Mouse (Mus musculus): ENCODE measurements at regions not wholly inside any gene's neighbourhood (a gene's known extent, or its start where the extent isn't known, plus 50 kb on each side); places are given as distances from the start of the nearest gene placed in this dataset.

DNA sequence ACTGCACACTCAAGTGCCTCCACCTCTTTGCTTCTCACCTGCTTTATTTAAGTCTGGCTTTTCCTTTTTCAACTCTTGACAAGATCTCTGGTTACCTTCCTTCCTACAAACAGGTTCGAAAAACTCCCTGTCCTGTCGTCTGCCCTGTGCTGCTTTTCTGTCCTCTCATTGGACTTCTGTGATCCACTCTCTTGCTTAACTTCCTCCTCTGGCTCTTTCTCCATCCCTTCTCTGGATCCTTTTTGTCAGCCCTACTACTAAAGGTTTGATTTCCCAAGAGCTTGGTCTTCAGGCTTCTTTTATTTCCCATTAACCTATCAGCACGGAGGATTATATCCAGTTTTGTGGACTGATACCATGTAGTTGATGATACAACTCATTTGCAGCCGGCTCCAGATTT is 149.8 kb downstream of the Satb1 start:
- no peak for ATAC-seq

- ATAC-seq, result no peak
Measured at GRCm38 (mm10) chr17:51682368-51682767, 150.7 kb downstream of the Satb1 start.

GRCm38 (mm10) chr17:51677451-51677850 is 155.6 kb downstream of the Satb1 start:
- ATAC-seq, result no peak

DNA sequence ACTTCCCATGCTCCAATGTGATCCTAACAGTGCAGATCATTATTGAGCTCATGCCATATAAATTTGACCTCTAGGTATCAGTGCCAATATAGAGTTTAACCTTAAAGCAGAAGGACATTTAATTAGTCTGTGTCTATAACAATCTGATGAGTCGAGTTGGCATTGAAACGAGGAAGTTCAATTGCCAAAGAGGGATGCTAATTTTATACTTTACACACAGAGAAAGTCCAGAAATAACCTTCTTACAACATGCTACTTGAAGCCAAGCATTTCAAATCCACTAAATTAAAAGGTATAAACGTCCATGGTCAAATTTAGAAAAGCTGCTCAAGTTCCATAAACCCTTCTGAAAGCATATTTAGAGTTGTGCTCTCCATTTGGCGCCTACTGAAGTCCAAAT is 174.7 kb downstream of the Satb1 start:
- no peak for ATAC-seq

- no peak for ATAC-seq
Measured at GRCm38 (mm10) chr17:51653881-51654280, 179.2 kb downstream of the Satb1 start.

- ATAC-seq, result no peak
Measured at GRCm38 (mm10) chr17:51651880-51652279, 181.2 kb downstream of the Satb1 start.

GRCm38 (mm10) chr17:51649213-51649815 is 183.8 kb downstream of the Satb1 start:
- no peak for ATAC-seq

DNA sequence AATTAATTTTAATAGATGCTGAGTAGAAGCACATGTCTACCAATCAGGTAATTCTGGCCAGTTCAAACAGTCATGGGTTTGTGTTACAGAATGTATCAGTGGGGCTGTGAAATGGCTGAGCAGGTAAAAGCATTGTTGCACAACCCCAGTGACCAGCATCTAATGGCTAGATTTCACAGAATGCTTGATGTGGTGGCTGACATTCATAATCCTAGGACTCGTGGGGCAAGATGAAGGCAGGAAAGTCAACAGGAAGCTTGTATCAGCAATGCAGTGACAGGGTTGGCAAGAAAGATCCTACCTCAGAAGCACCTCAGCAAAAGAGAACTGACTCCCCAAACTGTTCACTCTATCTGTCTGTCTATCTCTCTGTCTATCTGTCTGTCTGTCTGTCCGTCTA is 186.7 kb downstream of the Satb1 start:
- no peak for ATAC-seq

- no peak for ATAC-seq
Measured at GRCm38 (mm10) chr17:51645866-51646265, 187.2 kb downstream of the Satb1 start.

- no peak for ATAC-seq
Measured at GRCm38 (mm10) chr17:51642682-51643081, 190.4 kb downstream of the Satb1 start.

- no peak for ATAC-seq
Measured at GRCm38 (mm10) chr17:51635913-51636312, 197.2 kb downstream of the Satb1 start.

DNA sequence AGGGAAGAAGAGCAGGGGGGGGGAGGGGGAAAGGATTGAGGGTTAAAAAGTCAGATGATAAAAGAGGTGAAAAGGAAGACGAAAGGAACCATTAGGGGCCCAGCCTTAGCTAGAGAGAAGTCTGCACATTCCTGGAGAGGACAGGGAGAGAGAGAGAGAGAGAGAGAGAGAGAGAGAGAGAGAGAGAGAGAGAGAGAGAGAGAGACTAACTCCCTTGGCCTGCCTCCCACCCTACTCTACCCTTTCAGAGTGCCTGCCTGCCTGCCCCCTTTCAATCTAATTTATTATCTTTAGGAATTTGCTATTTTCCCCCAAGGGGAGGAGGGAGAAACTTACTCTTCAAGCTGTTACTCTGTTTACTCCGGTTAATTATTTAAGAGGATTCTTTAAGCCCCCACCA is 201.5 kb downstream of the Satb1 start:
- no peak for ATAC-seq

DNA sequence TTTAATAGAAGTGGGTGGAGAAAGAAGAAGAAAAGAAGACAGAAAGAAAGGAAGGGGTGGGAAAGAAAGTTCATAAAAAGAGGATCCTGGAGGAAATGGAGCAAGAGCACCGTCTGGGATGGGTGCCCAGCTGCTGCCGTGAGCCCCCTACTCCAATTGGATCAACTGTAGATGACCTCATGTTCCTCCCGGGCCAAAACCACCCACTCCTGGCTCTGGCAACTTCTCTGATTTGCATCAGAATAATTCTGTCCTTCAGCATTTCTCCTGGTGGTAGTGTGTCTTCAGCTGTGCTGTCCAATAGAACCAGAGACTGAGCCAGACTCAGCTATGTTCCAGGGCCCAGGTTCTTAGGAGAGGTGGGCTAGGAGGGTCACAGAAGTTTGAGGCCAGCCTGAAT is 212.6 kb downstream of the Satb1 start:
- ATAC-seq, result no peak

- no peak for ATAC-seq
Measured at GRCm38 (mm10) chr17:51585263-51585662, 247.8 kb downstream of the Satb1 start.

DNA sequence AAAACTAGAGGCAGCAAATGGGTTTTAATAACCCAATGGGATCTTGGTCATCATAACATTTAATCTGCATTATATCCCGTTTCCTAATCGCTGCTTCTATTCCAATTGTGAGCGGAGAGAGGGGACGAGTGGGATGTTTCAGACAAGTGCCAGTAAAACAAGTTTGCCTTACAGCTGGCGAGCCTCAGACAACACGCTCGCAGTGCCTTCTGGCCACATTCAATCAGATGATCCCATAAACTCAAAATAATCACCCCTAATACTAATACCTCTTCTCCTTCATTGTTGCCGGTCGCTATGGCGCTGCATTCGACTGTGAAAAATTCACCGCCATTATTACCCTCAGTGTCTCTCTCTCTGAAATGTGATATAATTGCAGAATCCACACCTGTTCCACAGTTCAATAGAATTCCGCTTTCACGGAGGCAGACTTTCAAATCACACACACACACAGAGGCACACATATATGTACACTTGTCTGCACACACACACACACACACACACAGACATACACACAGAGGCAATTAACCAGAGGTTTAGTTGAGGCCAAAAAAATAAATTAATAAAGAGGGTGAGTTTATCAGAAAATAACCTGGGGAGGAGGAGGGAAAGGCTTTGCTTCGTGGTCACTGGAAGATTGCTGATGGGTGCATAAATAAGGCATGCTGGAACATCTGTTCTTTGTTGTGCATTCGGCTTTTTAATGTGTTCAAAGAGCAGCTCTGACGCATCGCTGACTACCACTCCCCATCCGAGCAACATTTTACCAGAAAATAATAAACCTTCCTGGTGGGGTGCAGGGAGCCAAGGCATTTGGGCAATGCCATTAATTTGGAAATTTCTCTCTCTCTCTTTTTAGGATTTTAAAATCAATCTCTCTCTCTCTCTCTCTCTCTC is 248.9 kb downstream of the Satb1 start:
- ATAC-seq, result no peak

- ATAC-seq, result no peak
Measured at GRCm38 (mm10) chr17:51583277-51583676, 249.8 kb downstream of the Satb1 start.

DNA sequence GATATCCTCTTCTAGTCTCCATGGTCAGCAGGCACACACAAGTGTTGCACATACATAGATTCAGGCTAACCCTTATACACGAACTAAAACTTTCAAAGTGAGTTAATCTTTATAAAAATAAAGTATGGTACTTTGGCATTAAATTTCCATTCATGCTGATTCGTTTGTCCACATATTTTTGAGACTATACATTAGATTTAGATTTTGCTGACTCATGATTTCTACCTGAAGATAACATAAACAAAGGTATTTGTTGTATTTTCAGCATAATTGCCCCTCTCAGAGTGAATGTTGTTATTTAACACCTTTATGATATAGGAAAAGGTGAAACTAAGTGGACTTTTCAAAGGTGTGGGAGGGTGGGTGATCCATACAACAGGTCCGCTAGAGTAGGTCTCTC is 277.2 kb downstream of the Satb1 start:
- no peak for ATAC-seq

- ATAC-seq, result no peak
Measured at GRCm38 (mm10) chr17:51554446-51554845, 278.6 kb downstream of the Satb1 start.

GRCm38 (mm10) chr17:51552277-51553015 is 280.6 kb downstream of the Satb1 start:
- ATAC-seq, result no peak

DNA sequence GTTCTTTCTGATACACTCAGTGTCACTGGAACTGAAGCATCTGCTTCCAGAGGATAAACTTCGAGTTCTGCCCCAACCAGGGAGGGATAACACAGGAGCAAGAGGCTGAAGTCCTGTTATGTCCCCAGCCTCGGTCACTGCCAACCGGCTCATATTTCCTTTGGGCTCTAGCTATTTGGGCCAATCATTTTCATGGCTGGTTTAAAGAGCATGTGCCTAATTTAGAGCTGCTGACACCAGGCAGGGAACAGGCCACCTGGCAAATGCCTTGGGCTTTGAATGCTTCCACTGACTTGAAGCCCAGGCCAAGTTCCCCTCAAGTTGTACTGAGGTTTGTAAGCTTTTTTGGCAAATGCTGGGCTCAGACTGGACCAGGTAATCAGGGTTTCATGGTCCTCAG is 286.1 kb downstream of the Satb1 start:
- no peak for ATAC-seq

DNA sequence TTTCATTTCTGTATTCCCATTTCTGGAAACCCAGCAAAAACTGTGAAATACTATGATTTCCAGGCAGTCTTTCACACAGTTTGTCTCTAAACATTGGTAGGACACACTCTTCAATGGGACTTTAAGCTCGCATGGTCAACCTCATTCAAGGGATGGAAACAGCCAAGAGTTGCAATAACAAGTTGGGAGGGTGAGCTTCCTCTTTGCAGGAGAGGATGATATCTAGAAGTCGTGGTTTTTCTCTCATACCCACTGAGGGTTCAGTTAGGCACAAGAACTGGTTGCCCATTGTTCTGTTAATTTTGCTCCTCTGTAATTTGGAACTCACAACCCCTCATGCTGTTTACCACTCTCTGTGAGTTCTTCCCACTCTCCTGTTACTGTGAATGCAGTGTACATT is 290.5 kb downstream of the Satb1 start:
- ATAC-seq, result no peak

DNA sequence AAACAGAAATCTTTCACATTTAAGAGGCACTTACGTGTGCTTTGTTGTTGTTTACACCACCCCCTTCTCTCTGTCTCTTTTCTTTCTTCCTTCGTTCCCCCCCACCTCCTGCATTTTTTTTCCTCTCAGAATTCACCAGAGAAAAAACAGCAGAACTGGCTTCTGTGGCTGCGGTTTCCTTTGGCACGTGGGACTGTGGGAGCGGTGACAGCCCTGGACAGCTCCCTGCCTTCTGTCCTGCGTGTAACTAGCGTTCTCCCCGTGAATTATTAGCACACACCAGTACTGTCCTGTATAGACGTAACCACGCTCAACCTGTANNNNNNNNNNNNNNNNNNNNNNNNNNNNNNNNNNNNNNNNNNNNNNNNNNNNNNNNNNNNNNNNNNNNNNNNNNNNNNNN is 298.4 kb downstream of the Satb1 start:
- ATAC-seq, result no peak

GRCm38 (mm10) chr17:51534270-51534669 is 298.8 kb downstream of the Satb1 start:
- no peak for ATAC-seq

GRCm38 (mm10) chr17:51528161-51528560 is 304.9 kb downstream of the Satb1 start:
- no peak for ATAC-seq

Data from inflammation-experienced regulatory T-cells, adult 6 months (primary cell).